Comparison of ENCODE assay signal across 12 mouse cellular contexts in the genomic region with DNA sequence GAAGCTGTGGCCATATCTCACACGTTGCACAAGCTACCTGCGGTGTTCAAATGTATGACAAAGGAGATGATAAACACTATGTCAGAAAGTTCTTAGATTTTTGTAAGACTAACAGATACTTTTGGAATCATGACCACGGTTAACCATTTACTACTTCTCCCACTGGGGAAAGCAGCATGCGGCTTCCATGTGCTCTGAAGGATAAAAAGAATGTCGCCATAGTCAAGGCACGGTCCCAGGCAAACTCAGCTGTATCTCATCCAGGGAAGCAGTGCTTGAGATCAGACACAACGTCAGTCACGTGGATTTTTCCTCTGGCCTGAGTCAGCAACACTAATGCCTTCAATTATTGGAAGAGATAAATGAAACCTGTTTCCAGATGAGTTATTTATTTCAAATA. TPM values are rescaled to one million over a fixed set of nuclear protein-coding genes. Genes with fewer than 3 reads are reported as not detected.
"Had no signal": no experiment of that assay in that cellular context is flagged by ENCODE, and none has a peak within 500 bp of the region (broad histone marks: within the 10 kb centered on the region; RNA-seq: fewer than 3 reads in every experiment).

No protein-coding gene starts in this region.

- DNase-seq: left cerebral cortex, postnatal 4 days; lung, embryonic 14.5 days; lung, postnatal 10 days; lung, postnatal 4 days; retina, postnatal 1 day; thymus, adult 2 months; thymus, postnatal 25 days had no signal

RNA-seq across cellular contexts. Expression of a gene that starts 9.7 kb away (rescaled TPM):
- total RNA-seq: hindbrain, postnatal 0 days; layer of hippocampus, adult 2 months; layer of hippocampus, postnatal 10 days; left cerebral cortex, postnatal 10 days; left cerebral cortex, postnatal 4 days; neutrophil, adult 5-6 weeks had no signal
